Mouse (Mus musculus) hindbrain, embryonic 13.5 days (tissue): Measurements from ENCODE around the gene Tnmd. TPM values are rescaled to one million over a fixed set of nuclear protein-coding genes. Genes with fewer than 3 reads are reported as not detected.

Experiments used
- ATAC-seq: fragments of 200-750 bp; cut with Nextera tagmentation; 2 replicates; pipeline ENCODE4 v1.8.0; 2017; ENCODE audit warnings: moderate TSS enrichment; ENCODE audit not compliant: low FRiP score
- H3K27ac ChIP-seq: fragments of 300-500 bp; sonication (generic); 2 replicates; pipeline ENCODE4 v1.5.1; 2015; ENCODE audit warnings: inconsistent platforms, mild to moderate bottlenecking, moderate library complexity
- H3K27me3 ChIP-seq: fragments of 300-500 bp; sonication (generic); 2 replicates; pipeline ENCODE4 v1.6.1; 2015; ENCODE audit warnings: mild to moderate bottlenecking, inconsistent platforms
- H3K36me3 ChIP-seq: fragments of 300-500 bp; sonication (generic); 2 replicates; pipeline ENCODE4 v1.6.1; 2015; ENCODE audit warnings: mild to moderate bottlenecking, inconsistent platforms
- H3K4me1 ChIP-seq: fragments of 300-500 bp; sonication (generic); replicated peaks from 2 replicates; pipeline ENCODE4 v1.6.1; 2015; ENCODE audit warnings: inconsistent platforms
- H3K4me2 ChIP-seq: fragments of 300-500 bp; sonication (generic); 2 replicates; pipeline ENCODE4 v1.6.1; 2015; ENCODE audit warnings: inconsistent platforms, mild to moderate bottlenecking, moderate library complexity
- H3K4me3 ChIP-seq: fragments of 300-500 bp; sonication (generic); 2 replicates; pipeline ENCODE4 v1.5.1; 2015; ENCODE audit warnings: mild to moderate bottlenecking, inconsistent platforms
- H3K9ac ChIP-seq: fragments of 300-500 bp; sonication (generic); 2 replicates; pipeline ENCODE4 v1.6.1; 2015; ENCODE audit warnings: mild to moderate bottlenecking, inconsistent platforms
- H3K9me3 ChIP-seq: fragments of 300-500 bp; sonication (generic); 2 replicates; pipeline ENCODE4 v1.6.1; 2016; ENCODE audit warnings: inconsistent platforms
- WGBS: fragments of 180-500 bp; shearing (Covaris S2); methylation state at CpG from one replicate; pipeline ENCODE4 v1.1.7; 2015; 5-methylcytosine and 5-hydroxymethylcytosine counted together
- polyA plus RNA-seq: library from polyadenylated mRNA; unstranded; fragments of >200 nt; fragmentation: Nextera tagmentation; extraction: Ambion mirVana; gene quantifications from 2 replicates; pipeline ENCODE4 v1.2.1, GENCODE M21; 2015

Tnmd gene
- polyA plus RNA-seq = 2.5 and 4.4 TPM in 2 replicates

- WGBS = 86% methylated on average over 5 of the region's 5 CpGs
- H3K9me3 ChIP-seq = no peaks in the 10 kb centered on the region
- H3K9ac ChIP-seq = no peak within 1 kb of the TSS
- H3K27me3 ChIP-seq = 0 out of 2 replicates have a peak, but pooled peaks cover 4% of the 10 kb centered on the region
- H3K4me1 ChIP-seq = no peaks in the 10 kb centered on the region
- no peaks in the 10 kb centered on the region for H3K36me3 ChIP-seq
- no peak within 1 kb of the TSS for H3K4me3 ChIP-seq
- H3K27ac ChIP-seq = no peak within 1 kb of the TSS
- no peak within 1 kb of the TSS for H3K4me2 ChIP-seq
- no peak for ATAC-seq
Measured at GRCm38 (mm10) chrX:133850680-133851079, at the start of gene Tnmd. TSS of gene Tnmd (plus strand) at chrX:133850980.

DNA sequence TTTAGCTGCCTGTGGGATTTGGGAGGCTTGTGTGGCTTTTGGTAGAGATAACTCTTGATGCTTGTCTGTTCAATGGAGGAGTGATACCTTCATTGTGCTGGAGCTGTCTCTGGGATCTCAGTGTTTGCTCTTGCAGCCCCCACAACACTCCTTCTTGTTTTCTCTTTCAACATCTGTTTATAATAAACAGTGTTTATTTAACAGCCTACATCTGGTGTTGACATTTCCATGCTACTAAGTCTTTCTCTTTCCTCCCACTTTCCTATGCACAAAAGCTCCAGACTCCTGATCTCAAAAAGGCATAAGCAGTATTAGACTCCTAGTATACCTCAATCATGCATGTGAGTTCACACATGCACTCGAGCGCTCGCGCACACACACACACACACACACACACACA is 2.9 kb downstream of the Tnmd start:
- no peak overlapping the region for H3K4me2 ChIP-seq
- no peaks in the 10 kb centered on the region for H3K9me3 ChIP-seq
- 0 out of 2 replicates have a peak, but pooled peaks cover 4% of the 10 kb centered on the region for H3K27me3 ChIP-seq
- no peaks in the 10 kb centered on the region for H3K4me1 ChIP-seq
- H3K27ac ChIP-seq = no peak overlapping the region
- WGBS = 96% methylated on average over 4 of the region's 4 CpGs
- H3K9ac ChIP-seq = no peak overlapping the region
- no peaks in the 10 kb centered on the region for H3K36me3 ChIP-seq
- H3K4me3 ChIP-seq = no peak overlapping the region
- no peak for ATAC-seq

DNA sequence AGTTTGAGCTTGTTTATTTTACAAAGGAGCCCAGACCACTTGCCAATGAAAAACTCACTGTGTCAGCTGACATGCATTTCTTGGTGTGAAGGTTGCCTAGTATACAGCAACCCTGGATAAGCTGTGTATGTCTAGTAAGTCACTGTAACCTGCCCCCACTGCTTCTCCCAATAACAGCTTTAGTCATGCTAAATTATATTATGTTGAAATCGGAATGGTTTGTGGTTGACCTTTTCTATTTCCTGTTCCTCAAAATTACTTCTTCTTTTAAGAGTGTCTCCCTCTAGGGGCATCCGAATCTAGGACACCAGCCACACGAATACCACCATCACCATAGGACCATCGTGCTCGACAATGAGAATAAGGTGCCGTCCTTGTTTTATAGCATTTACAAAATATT is 19.0 kb downstream of the Tnmd start:
- no peaks in the 10 kb centered on the region for H3K9me3 ChIP-seq
- H3K9ac ChIP-seq = no peak overlapping the region
- no peak for ATAC-seq
- 90% methylated on average over 6 of the region's 6 CpGs for WGBS
- no peak overlapping the region for H3K27ac ChIP-seq
- H3K4me2 ChIP-seq = no peak overlapping the region
- H3K4me3 ChIP-seq = no peak overlapping the region
- H3K27me3 ChIP-seq = no peaks in the 10 kb centered on the region
- no peaks in the 10 kb centered on the region for H3K4me1 ChIP-seq
- no peaks in the 10 kb centered on the region for H3K36me3 ChIP-seq

GRCm38 (mm10) chrX:133887308-133887707 is 36.5 kb downstream of the Tnmd start:
- Histone ChIP-seq H3K9ac (no peak overlapping the region), H3K36me3 (peaks cover 12% of the 10 kb centered on the region), H3K4me1 (no peaks in the 10 kb centered on the region), H3K4me2 (no peak overlapping the region), H3K27ac (no peak overlapping the region), H3K27me3 (no peaks in the 10 kb centered on the region), H3K4me3 (no peak overlapping the region), H3K9me3 (no peaks in the 10 kb centered on the region)
- 94% methylated on average over 3 of the region's 3 CpGs for WGBS
- ATAC-seq = no peak

DNA sequence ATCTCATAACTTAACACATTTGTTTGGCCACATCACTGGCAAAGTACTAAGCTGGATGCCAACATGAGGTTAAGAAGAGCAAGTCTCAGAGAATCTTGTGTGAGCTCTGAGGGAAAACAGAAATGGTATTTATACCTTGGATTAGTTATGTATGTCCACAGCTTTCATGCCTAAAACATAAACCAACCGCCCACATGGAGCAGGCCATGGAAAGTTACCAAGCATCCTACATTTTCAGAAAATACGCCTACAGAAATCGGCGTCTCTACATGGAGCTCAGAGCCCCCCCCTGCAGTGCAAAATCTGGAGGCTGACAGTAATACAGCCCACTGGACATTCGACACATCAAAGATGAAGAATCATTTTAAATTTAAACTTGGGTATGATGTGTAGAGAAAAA is 37.3 kb downstream of the Tnmd start:
- WGBS = 90% methylated on average over 5 of the region's 5 CpGs
- ATAC-seq = no peak
- H3K4me2 ChIP-seq = no peak overlapping the region
- H3K4me3 ChIP-seq = no peak overlapping the region
- H3K27me3 ChIP-seq = no peaks in the 10 kb centered on the region
- H3K36me3 ChIP-seq = peaks cover 16% of the 10 kb centered on the region
- no peaks in the 10 kb centered on the region for H3K4me1 ChIP-seq
- no peak overlapping the region for H3K9ac ChIP-seq
- H3K9me3 ChIP-seq = no peaks in the 10 kb centered on the region
- no peak overlapping the region for H3K27ac ChIP-seq

GRCm38 (mm10) chrX:133898014-133898542 is 47.3 kb downstream of the Tnmd start, which contains the start of gene Tspan6:
TSS of gene Tspan6 (minus strand) at chrX:133898429.
- H3K4me1 ChIP-seq = no peaks in the 10 kb centered on the region
- no peaks in the 10 kb centered on the region for H3K9me3 ChIP-seq
- peak; percentile 97 for ATAC-seq
- peak within 1 kb of the TSS; percentile 58 for H3K4me2 ChIP-seq
- peaks cover 16% of the 10 kb centered on the region for H3K36me3 ChIP-seq
- H3K4me3 ChIP-seq = peak within 1 kb of the TSS; percentile 54
- H3K27me3 ChIP-seq = no peaks in the 10 kb centered on the region
- peak within 1 kb of the TSS; percentile 84 for H3K27ac ChIP-seq
- H3K9ac ChIP-seq = peak within 1 kb of the TSS; percentile 81
- 19% methylated on average over 33 of the region's 33 CpGs for WGBS

GRCm38 (mm10) chrX:133908261-133908660 is 57.5 kb downstream of the Tnmd start, which contains the start of gene Srpx2:
TSS of gene Srpx2 (plus strand) at chrX:133908426.
- ATAC-seq = no peak
- no peaks in the 10 kb centered on the region for H3K4me1 ChIP-seq
- H3K9me3 ChIP-seq = no peaks in the 10 kb centered on the region
- H3K4me3 ChIP-seq = no peak within 1 kb of the TSS
- no peak within 1 kb of the TSS for H3K27ac ChIP-seq
- H3K9ac ChIP-seq = no peak within 1 kb of the TSS
- 0 out of 2 replicates have a peak, but pooled peaks cover 6% of the 10 kb centered on the region for H3K27me3 ChIP-seq
- H3K36me3 ChIP-seq = no peaks in the 10 kb centered on the region
- no peak within 1 kb of the TSS for H3K4me2 ChIP-seq
- 33% methylated on average over 3 of the region's 3 CpGs for WGBS

- no peak overlapping the region for H3K27ac ChIP-seq
- 36% methylated on average over 10 of the region's 10 CpGs for WGBS
Measured at GRCm38 (mm10) chrX:133911397-133912103, 60.8 kb downstream of the Tnmd start.

DNA sequence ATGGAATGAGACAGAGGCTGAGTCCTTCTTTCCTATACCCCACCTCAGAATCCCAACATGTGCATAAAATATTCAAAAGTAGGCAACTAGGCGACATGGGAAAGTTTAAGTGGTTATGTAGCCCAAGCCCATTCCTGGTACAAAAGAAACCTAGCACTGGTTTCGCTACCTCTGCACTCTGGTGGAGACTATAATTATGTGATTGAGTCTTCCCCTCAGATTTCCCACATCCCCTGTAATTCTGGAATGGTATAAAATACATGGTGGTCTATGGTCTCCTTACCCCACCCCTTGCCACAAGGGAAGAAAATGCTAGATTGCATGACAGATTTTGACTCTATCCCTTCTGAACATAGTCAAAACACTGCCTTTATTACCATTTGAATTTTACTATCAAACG is 62.2 kb downstream of the Tnmd start:
- ATAC-seq = no peak
- Histone ChIP-seq H3K4me3 (no peak overlapping the region), H3K9me3 (no peaks in the 10 kb centered on the region), H3K27ac (no peak overlapping the region), H3K27me3 (0 out of 2 replicates have a peak, but pooled peaks cover 6% of the 10 kb centered on the region), H3K4me1 (no peaks in the 10 kb centered on the region), H3K9ac (no peak overlapping the region), H3K4me2 (no peak overlapping the region), H3K36me3 (no peaks in the 10 kb centered on the region)
- WGBS = 88% methylated on average over 3 of the region's 3 CpGs

More at GRCm38 (mm10) chrX:133911397-133912103, 60.8 kb downstream of the Tnmd start:
- H3K4me1 ChIP-seq = no peaks in the 10 kb centered on the region
- no peaks in the 10 kb centered on the region for H3K9me3 ChIP-seq
- H3K4me2 ChIP-seq = no peak overlapping the region
- H3K4me3 ChIP-seq = no peak overlapping the region
- ATAC-seq = no peak
- 0 out of 2 replicates have a peak, but pooled peaks cover 6% of the 10 kb centered on the region for H3K27me3 ChIP-seq
- no peak overlapping the region for H3K9ac ChIP-seq
- H3K36me3 ChIP-seq = no peaks in the 10 kb centered on the region

DNA sequence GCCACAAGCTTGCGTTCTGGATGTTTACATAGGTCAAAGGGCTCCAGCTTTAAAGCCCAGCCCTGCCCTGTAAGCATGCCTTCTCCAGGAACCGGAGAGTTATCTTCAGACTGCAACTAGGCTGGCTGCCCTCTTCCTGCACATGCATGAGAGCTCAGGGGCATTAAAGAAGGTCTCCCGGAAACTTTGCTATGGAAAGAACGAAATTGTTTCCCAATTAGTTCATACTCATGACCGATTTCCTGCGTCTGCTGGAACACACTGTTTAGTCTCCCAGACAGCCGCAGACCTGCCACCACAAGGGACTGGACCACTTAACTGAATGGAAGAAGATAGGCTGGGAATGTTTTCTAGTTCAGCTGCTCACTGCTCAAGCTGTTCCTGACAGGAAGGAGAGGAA is 63.4 kb downstream of the Tnmd start:
- Histone ChIP-seq H3K9ac (no peak overlapping the region), H3K27me3 (0 out of 2 replicates have a peak, but pooled peaks cover 6% of the 10 kb centered on the region), H3K36me3 (no peaks in the 10 kb centered on the region), H3K27ac (no peak overlapping the region), H3K4me2 (no peak overlapping the region), H3K4me1 (no peaks in the 10 kb centered on the region), H3K4me3 (no peak overlapping the region), H3K9me3 (no peaks in the 10 kb centered on the region)
- no peak for ATAC-seq
- 69% methylated on average over 7 of the region's 7 CpGs for WGBS
